Mouse (Mus musculus): ENCODE data around the gene Inpp4b.

DNA sequence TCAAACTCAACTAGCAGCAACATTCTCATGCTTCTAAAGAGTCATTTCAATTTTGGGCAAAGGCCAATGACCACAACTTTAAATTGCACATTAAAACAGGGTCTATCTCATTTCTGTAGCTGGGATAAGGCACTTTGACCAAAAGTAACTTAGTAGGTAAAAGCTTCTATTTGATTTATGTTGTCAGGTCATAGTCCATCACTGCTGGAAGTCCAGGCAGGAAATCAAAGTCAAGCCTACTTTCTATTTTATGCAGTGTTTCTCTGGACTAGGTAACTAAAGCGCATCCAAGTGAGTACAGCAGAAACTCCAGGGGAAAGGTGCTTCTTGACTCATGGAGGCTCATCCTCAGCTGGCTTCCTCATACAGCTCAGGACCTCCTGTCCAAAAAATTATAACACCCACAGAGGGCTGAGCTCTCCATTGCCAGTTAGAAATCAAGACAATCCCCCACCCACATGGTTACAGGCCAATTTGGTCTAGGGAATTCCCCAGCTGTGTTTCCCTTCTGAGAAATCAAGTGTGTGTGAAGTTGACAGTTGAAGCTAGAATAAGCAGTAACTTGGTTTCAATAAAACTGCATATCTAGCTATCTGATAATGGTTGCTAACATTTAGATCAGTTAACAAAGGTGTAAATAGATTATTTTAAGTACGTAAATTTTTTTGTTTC lies 293.7 kb downstream of the Inpp4b start:
- TF ChIP-seq CTCF (IDR thresholded peaks at IDR 0.05; ENCODE audit: control insufficient read depth, insufficient read depth, insufficient read length): no peak
- TF ChIP-seq USF1 (IDR thresholded peaks at IDR 0.05; ENCODE audit: low read depth): no peak
- no peak for TF ChIP-seq MYOG (IDR thresholded peaks at IDR 0.05; ENCODE audit: control insufficient read depth, extremely low read depth, insufficient read length)
- TF ChIP-seq MYOD1 (IDR thresholded peaks at IDR 0.05; ENCODE audit: control insufficient read depth, insufficient read length, low read depth): no peak
- TF ChIP-seq MAX (IDR thresholded peaks at IDR 0.05): no peak
- TF ChIP-seq CEBPB (IDR thresholded peaks at IDR 0.05; ENCODE audit: low read depth): no peak
- no peak for TF ChIP-seq FOSL1 (IDR thresholded peaks at IDR 0.05; ENCODE audit: insufficient read depth, low read length, poor library complexity, severe bottlenecking)

Measured in C2C12 (cell line).